Mouse (Mus musculus): ENCODE data around the gene Dll3. TPM values are rescaled to one million over a fixed set of nuclear protein-coding genes. Genes with fewer than 3 reads are reported as not detected.

Dll3 gene
- polyA plus RNA-seq, 1 experiment from 2014 or later: 79.0 TPM

- H3K36me3 ChIP-seq (ENCODE audit: control insufficient read depth, insufficient read depth, low read length): peaks cover 3% of the 10 kb centered on the region
- WGBS: 29% methylated on average over 16 of the region's 16 CpGs
- H3K4me3 ChIP-seq (ENCODE audit: low read depth, low read length): peak overlapping the region; percentile 80
- no peaks in the 10 kb centered on the region for H3K27me3 ChIP-seq (ENCODE audit: control insufficient read depth, insufficient read depth, low read length)
- no peaks in the 10 kb centered on the region for H3K9me3 ChIP-seq (ENCODE audit: control insufficient read depth, low read length)
- H3K4me2 ChIP-seq (ENCODE audit: low read depth): peak overlapping the region; percentile 68
- H3K9ac ChIP-seq (ENCODE audit: low read length): peak overlapping the region; percentile 93
- no peak for DNase-seq (ENCODE audit: low spot score)
- H3K27ac ChIP-seq (ENCODE audit: low read depth, low read length): peak overlapping the region; percentile 85; the same call in 1 of the 2 replicates
- H3K4me1 ChIP-seq (ENCODE audit: control insufficient read depth, insufficient read depth, low read length): peaks cover 3% of the 10 kb centered on the region; the same call in 1 of the 2 replicates
- 0 out of 2 replicates have a peak, but pooled peaks have one; percentile 7 for ATAC-seq (ENCODE audit: insufficient read depth, low FRiP score, low TSS enrichment)
These were observed 33.5 kb downstream of the Dll3 start for GRCm38 (mm10) chr7:28268576-28268975.

DNA sequence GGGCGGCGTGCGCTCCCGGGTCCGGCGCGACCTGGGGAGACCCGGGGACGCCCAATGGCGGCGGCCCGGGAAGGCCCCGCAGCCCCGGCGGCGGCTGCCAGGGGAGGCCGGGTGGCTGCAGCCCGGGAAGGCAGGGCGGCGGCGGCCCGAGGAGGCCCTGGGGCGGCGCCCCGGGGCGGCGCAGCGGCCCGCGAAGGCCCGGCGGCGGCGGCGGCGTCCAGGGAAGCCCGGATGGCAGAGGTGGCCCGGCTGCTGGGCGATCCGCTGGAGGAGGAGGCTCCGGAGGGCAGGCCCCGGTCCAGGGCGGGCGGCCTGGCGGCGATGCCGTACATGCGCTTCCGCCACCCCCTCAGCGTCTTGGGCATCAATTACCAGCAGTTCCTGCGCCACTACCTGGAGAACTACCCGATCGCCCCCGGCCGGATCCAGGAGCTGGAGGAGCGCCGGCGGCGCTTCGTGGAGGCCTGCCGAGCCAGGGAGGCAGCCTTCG is 34.0 kb downstream of the Dll3 start:
- Histone ChIP-seq H3K4me3 (ENCODE audit: low read depth, low read length) (peak overlapping the region; percentile 80), H3K9ac (ENCODE audit: low read length) (peak overlapping the region; percentile 93), H3K27me3 (ENCODE audit: control insufficient read depth, insufficient read depth, low read length) (no peaks in the 10 kb centered on the region), H3K4me1 (ENCODE audit: control insufficient read depth, insufficient read depth, low read length) (peaks cover 3% of the 10 kb centered on the region; the same call in 1 of the 2 replicates), H3K9me3 (ENCODE audit: control insufficient read depth, low read length) (no peaks in the 10 kb centered on the region), H3K36me3 (ENCODE audit: control insufficient read depth, insufficient read depth, low read length) (peaks cover 3% of the 10 kb centered on the region), H3K4me2 (ENCODE audit: low read depth) (peak overlapping the region; percentile 68), H3K27ac (ENCODE audit: low read depth, low read length) (peak overlapping the region; percentile 85)
- DNase-seq (ENCODE audit: low spot score): peak; percentile 66
- peak; percentile 72 for ATAC-seq (ENCODE audit: insufficient read depth, low FRiP score, low TSS enrichment)
- 0% methylated on average over 58 of the region's 62 CpGs for WGBS

DNA sequence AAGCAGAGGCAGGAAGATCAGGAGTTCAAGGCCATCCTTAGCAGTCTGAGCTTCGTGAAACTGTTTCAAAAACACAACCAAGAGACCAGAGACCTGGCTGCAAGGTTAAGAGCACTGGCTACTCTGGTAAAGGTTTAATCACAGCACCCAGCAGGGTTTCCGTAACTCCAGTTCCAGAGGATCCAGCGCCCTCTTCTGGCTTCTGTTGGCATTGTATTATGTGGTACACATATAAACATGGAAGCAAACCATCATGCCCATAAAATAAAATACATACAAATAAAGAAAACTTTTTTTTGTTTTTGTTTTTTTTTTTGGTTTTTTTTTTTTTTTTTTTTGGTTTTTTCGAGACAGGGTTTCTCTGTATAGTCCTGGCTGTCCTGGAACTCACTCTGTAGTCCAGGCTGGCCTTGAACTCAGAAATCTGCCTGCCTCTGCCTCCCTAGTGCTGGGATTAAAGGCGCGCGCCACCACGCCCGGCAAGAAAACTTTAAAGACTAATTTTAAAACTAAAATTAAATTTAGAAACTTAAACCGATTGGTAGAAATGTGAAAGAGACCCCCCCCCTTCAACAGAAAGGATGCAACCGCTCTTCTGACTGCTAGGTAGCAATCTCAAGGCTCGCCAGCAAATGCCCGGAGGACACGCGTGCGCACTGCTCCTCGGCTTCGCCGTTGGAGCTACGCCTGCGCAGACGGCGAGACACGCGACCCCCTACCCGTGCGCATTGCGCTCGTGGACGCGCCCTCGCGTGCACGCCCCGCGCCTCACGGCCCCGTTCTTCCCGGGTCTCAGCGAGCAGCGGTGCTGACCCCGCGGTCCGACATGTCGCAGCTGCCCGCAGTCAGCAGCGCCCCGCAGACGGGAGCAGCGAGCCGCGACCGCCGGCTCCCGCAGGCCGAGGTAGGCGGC is 34.7 kb downstream of the Dll3 start, which contains the start of gene Eid2:
Eid2 (plus strand) TSS at position 753 of the 913 bp plus-strand sequence.
- peak within 1 kb of the TSS; percentile 68 for H3K4me2 ChIP-seq (ENCODE audit: low read depth)
- ATAC-seq (ENCODE audit: insufficient read depth, low FRiP score, low TSS enrichment): peak; percentile 76
- peak within 1 kb of the TSS; percentile 85 for H3K27ac ChIP-seq (ENCODE audit: low read depth, low read length)
- peaks cover 3% of the 10 kb centered on the region; the same call in 1 of the 2 replicates for H3K4me1 ChIP-seq (ENCODE audit: control insufficient read depth, insufficient read depth, low read length)
- H3K4me3 ChIP-seq (ENCODE audit: low read depth, low read length): peak within 1 kb of the TSS; percentile 80
- H3K9me3 ChIP-seq (ENCODE audit: control insufficient read depth, low read length): no peaks in the 10 kb centered on the region
- DNase-seq (ENCODE audit: low spot score): peak; percentile 94
- 7% methylated on average over 57 of the region's 57 CpGs for WGBS
- peaks cover 3% of the 10 kb centered on the region for H3K36me3 ChIP-seq (ENCODE audit: control insufficient read depth, insufficient read depth, low read length)
- peak within 1 kb of the TSS; percentile 93 for H3K9ac ChIP-seq (ENCODE audit: low read length)
- H3K27me3 ChIP-seq (ENCODE audit: control insufficient read depth, insufficient read depth, low read length): no peaks in the 10 kb centered on the region

DNA sequence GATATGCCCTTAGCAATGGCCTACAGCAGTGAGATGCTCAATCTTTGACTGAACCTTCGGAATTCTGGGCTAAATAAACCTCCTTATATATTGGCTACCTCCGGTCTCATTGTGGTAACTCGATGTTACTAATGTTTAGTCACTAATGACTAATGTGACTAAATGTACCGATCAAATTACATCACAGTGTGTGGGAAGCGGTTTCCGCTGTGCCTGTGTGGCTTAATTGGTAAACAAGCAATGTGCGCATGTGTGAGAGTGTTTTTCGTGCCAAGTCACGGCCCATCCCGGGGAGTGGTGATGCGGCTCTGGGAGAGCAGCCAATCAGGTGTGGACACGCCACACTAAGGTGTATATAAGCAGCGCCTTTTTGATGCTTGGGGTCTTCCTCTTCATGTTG is 36.6 kb downstream of the Dll3 start:
- no peak overlapping the region for H3K4me3 ChIP-seq (ENCODE audit: low read depth, low read length)
- H3K27me3 ChIP-seq (ENCODE audit: control insufficient read depth, insufficient read depth, low read length): no peaks in the 10 kb centered on the region
- no peak overlapping the region for H3K4me2 ChIP-seq (ENCODE audit: low read depth)
- no peak overlapping the region for H3K9ac ChIP-seq (ENCODE audit: low read length)
- peaks cover 3% of the 10 kb centered on the region; the same call in 1 of the 2 replicates for H3K4me1 ChIP-seq (ENCODE audit: control insufficient read depth, insufficient read depth, low read length)
- H3K9me3 ChIP-seq (ENCODE audit: control insufficient read depth, low read length): no peaks in the 10 kb centered on the region
- no peak for ATAC-seq (ENCODE audit: insufficient read depth, low FRiP score, low TSS enrichment)
- no peak for DNase-seq (ENCODE audit: low spot score)
- no peak overlapping the region for H3K27ac ChIP-seq (ENCODE audit: low read depth, low read length)
- WGBS: 90% methylated on average over 13 of the region's 13 CpGs
- H3K36me3 ChIP-seq (ENCODE audit: control insufficient read depth, insufficient read depth, low read length): no peaks in the 10 kb centered on the region

DNA sequence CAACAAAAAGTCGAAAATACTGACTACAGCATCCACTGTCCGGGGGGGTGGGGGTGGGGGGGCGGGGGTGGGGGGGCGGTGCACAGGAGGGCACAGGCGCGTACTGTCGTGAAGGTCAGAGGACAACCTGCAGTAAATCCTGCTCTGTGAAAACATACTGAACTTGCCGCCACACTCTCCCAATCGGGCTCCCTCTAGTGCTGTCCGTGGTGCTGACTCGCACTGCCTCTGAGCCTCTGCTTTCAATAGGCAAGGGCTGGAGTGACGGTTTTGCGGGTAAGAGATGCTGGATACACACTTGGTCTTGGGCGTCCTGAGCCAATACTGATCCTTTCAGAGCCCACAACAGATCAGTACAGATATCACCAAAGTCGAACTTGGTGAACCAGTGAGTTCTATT is 38.3 kb downstream of the Dll3 start:
- DNase-seq (ENCODE audit: low spot score) (peak; percentile 80), ATAC-seq (ENCODE audit: insufficient read depth, low FRiP score, low TSS enrichment) (no peak)
- Histone ChIP-seq H3K4me2 (ENCODE audit: low read depth) (no peak overlapping the region), H3K4me1 (ENCODE audit: control insufficient read depth, insufficient read depth, low read length) (peaks cover 1% of the 10 kb centered on the region; the same call in 1 of the 2 replicates), H3K36me3 (ENCODE audit: control insufficient read depth, insufficient read depth, low read length) (no peaks in the 10 kb centered on the region), H3K4me3 (ENCODE audit: low read depth, low read length) (no peak overlapping the region), H3K9ac (ENCODE audit: low read length) (no peak overlapping the region), H3K27me3 (ENCODE audit: control insufficient read depth, insufficient read depth, low read length) (no peaks in the 10 kb centered on the region), H3K27ac (ENCODE audit: low read depth, low read length) (no peak overlapping the region), H3K9me3 (ENCODE audit: control insufficient read depth, low read length) (no peaks in the 10 kb centered on the region)
- 5% methylated on average over 15 of the region's 15 CpGs for WGBS

DNA sequence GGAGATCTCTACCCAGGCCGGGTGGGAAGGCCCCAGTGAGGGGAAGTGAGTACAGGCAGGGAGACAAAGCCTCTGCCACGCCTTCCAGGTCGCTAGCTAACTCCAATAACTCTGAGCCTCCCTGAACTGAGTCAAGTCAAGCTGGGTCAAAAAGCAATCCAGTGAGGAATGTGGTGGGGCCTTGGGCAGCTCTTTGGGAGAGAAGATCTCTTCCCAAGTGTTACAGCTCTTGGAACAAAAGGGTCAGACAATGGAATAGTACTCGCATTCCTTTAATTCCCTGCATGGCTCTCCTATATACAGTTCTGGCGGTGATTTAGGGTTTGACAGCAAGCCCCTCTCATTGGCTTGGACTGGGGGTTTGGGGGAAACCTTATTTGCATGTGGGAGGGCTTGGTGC is 39.2 kb downstream of the Dll3 start:
- no peaks in the 10 kb centered on the region for H3K36me3 ChIP-seq (ENCODE audit: control insufficient read depth, insufficient read depth, low read length)
- H3K4me1 ChIP-seq (ENCODE audit: control insufficient read depth, insufficient read depth, low read length): no peaks in the 10 kb centered on the region
- DNase-seq (ENCODE audit: low spot score) (no peak), ATAC-seq (ENCODE audit: insufficient read depth, low FRiP score, low TSS enrichment) (no peak)
- no peaks in the 10 kb centered on the region for H3K9me3 ChIP-seq (ENCODE audit: control insufficient read depth, low read length)
- 42% methylated on average over 5 of the region's 5 CpGs for WGBS
- no peak overlapping the region for H3K9ac ChIP-seq (ENCODE audit: low read length)
- no peak overlapping the region for H3K4me3 ChIP-seq (ENCODE audit: low read depth, low read length)
- no peaks in the 10 kb centered on the region for H3K27me3 ChIP-seq (ENCODE audit: control insufficient read depth, insufficient read depth, low read length)
- no peak overlapping the region for H3K4me2 ChIP-seq (ENCODE audit: low read depth)
- no peak overlapping the region for H3K27ac ChIP-seq (ENCODE audit: low read depth, low read length)

GRCm38 (mm10) chr7:28255476-28255875 is 46.6 kb downstream of the Dll3 start:
- Histone ChIP-seq H3K27me3 (ENCODE audit: control insufficient read depth, insufficient read depth, low read length) (no peaks in the 10 kb centered on the region), H3K9ac (ENCODE audit: low read length) (no peak overlapping the region), H3K9me3 (ENCODE audit: control insufficient read depth, low read length) (0 out of 2 replicates have a peak, but pooled peaks cover 2% of the 10 kb centered on the region), H3K4me3 (ENCODE audit: low read depth, low read length) (no peak overlapping the region), H3K4me2 (ENCODE audit: low read depth) (no peak overlapping the region), H3K36me3 (ENCODE audit: control insufficient read depth, insufficient read depth, low read length) (no peaks in the 10 kb centered on the region), H3K4me1 (ENCODE audit: control insufficient read depth, insufficient read depth, low read length) (no peaks in the 10 kb centered on the region), H3K27ac (ENCODE audit: low read depth, low read length) (no peak overlapping the region)
- DNase-seq (ENCODE audit: low spot score) (no peak), ATAC-seq (ENCODE audit: insufficient read depth, low FRiP score, low TSS enrichment) (no peak)
- 83% methylated on average over 6 of the region's 6 CpGs for WGBS

- no peak overlapping the region for H3K9ac ChIP-seq (ENCODE audit: low read length)
- H3K4me3 ChIP-seq (ENCODE audit: low read depth, low read length): no peak overlapping the region
- H3K27ac ChIP-seq (ENCODE audit: low read depth, low read length): no peak overlapping the region
- no peak overlapping the region for H3K4me2 ChIP-seq (ENCODE audit: low read depth)
- no peak for DNase-seq (ENCODE audit: low spot score)
- H3K4me1 ChIP-seq (ENCODE audit: control insufficient read depth, insufficient read depth, low read length): no peaks in the 10 kb centered on the region
- H3K27me3 ChIP-seq (ENCODE audit: control insufficient read depth, insufficient read depth, low read length): no peaks in the 10 kb centered on the region
- 0 out of 2 replicates have a peak, but pooled peaks cover 2% of the 10 kb centered on the region for H3K9me3 ChIP-seq (ENCODE audit: control insufficient read depth, low read length)
- WGBS: 93% methylated on average over 6 of the region's 6 CpGs
- ATAC-seq (ENCODE audit: insufficient read depth, low FRiP score, low TSS enrichment): no peak
- no peaks in the 10 kb centered on the region for H3K36me3 ChIP-seq (ENCODE audit: control insufficient read depth, insufficient read depth, low read length)
These were observed 47.4 kb downstream of the Dll3 start for GRCm38 (mm10) chr7:28254591-28254990.

All from neural tube, embryonic 11.5 days (tissue).